Mouse (Mus musculus) small intestine, adult 2 months (tissue): ENCODE results near the gene Hivep2. TPM values are rescaled to one million over a fixed set of nuclear protein-coding genes. Genes with fewer than 3 reads are reported as not detected.

Experiments
- H3K27ac ChIP-seq: fragments of 200-500 bp; 2 replicates; pipeline ENCODE4 v1.5.1; 2012; ENCODE audit warnings: low read depth, low read length, control low read depth, inconsistent platforms; ENCODE audit not compliant: insufficient read depth
- H3K27me3 ChIP-seq: fragments of 200-500 bp; 2 replicates; pipeline ENCODE4 v1.6.1; 2012; ENCODE audit warnings: mild to moderate bottlenecking, moderate library complexity, low read length, inconsistent platforms; ENCODE audit not compliant: control insufficient read depth, insufficient read depth
- H3K36me3 ChIP-seq: fragments of 200-500 bp; 2 replicates; pipeline ENCODE4 v1.6.1; 2012; ENCODE audit warnings: mild to moderate bottlenecking, low read length, control low read depth, inconsistent platforms; ENCODE audit not compliant: control insufficient read depth, insufficient read depth
- H3K4me1 ChIP-seq: fragments of 200-500 bp; 2 replicates; pipeline ENCODE4 v1.6.1; 2012; ENCODE audit warnings: low read length, inconsistent platforms, mixed read lengths; ENCODE audit not compliant: control insufficient read depth, insufficient read depth, insufficient read length
- H3K4me3 ChIP-seq: fragments of 200-500 bp; 2 replicates; pipeline ENCODE4 v1.5.1; 2012; ENCODE audit warnings: low read depth, mild to moderate bottlenecking, control low read depth, inconsistent platforms, low read length, moderate library complexity
- CTCF ChIP-seq: fragments of 200-500 bp; IDR thresholded peaks from 2 replicates; pipeline ENCODE4 v1.5.1; 2012; ENCODE audit warnings: low read depth, mild to moderate bottlenecking, control low read depth, inconsistent platforms, low read length, moderate library complexity, mixed read lengths; ENCODE audit not compliant: insufficient replicate concordance, insufficient read length; ENCODE audit errors: extremely low read depth
- POLR2A ChIP-seq: fragments of 200-500 bp; IDR thresholded peaks from 2 replicates; pipeline ENCODE4 v1.6.1; 2012; ENCODE audit warnings: low read depth, mild to moderate bottlenecking, control low read depth, inconsistent platforms, low read length, moderate library complexity
- WGBS: fragments of 180-500 bp; shearing (Covaris S2); methylation state at CpG from one replicate; pipeline ENCODE4 v1.1.7; 2018; 5-methylcytosine and 5-hydroxymethylcytosine counted together
- polyA plus RNA-seq: library from polyadenylated mRNA; depleted of rRNA; stranded (reverse); fragments of >200 nt; gene quantifications from 2 replicates; pipeline ENCODE4 v1.2.3, GENCODE M21; 2012

Gene Hivep2
- polyA plus RNA-seq, 1 experiment, result 4.2 TPM

- no peak for TF ChIP-seq CTCF
- no peak for TF ChIP-seq POLR2A
- Histone ChIP-seq H3K4me1 (no peaks in the 10 kb centered on the region), H3K4me3 (no peak overlapping the region), H3K27ac (no peak overlapping the region), H3K27me3 (no peaks in the 10 kb centered on the region), H3K36me3 (no peaks in the 10 kb centered on the region)
- 80% methylated on average over 5 of the region's 5 CpGs for WGBS
Observed at GRCm38 (mm10) chr10:14116978-14117377, 151.1 kb downstream of the Hivep2 start.

DNA sequence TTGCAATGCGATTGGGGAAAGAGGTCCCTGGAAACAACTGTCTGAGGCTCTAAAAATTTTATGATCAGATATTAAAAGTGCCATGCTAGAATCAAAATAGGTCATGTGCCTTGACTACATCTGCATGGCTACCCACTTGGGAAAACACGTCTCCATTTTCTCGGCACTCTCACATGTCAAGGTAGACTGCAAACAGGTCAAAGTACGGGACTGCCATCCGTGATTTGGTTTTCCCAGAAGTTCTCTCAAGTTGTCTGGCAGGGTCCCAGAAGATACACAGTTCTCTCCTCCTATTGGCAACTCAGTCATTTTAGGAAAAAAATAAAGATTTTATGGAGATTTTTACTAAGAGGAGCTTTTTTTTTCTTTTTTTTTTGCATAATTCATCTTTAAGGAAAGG, 153.3 kb downstream of the Hivep2 start:
- Histone ChIP-seq H3K27ac (no peak overlapping the region), H3K4me1 (no peaks in the 10 kb centered on the region), H3K36me3 (no peaks in the 10 kb centered on the region), H3K4me3 (no peak overlapping the region), H3K27me3 (no peaks in the 10 kb centered on the region)
- WGBS, result 76% methylated on average over 5 of the region's 5 CpGs
- TF ChIP-seq POLR2A, result no peak
- TF ChIP-seq CTCF, result no peak

- no peak for TF ChIP-seq CTCF
- TF ChIP-seq POLR2A, result no peak
- H3K27me3 ChIP-seq, result no peaks in the 10 kb centered on the region
- no peak overlapping the region for H3K4me3 ChIP-seq
- WGBS, result 94% methylated on average over 3 of the region's 3 CpGs
- H3K27ac ChIP-seq, result no peak overlapping the region
- H3K36me3 ChIP-seq, result no peaks in the 10 kb centered on the region
- no peaks in the 10 kb centered on the region for H3K4me1 ChIP-seq
Observed at GRCm38 (mm10) chr10:14120512-14120911, 154.6 kb downstream of the Hivep2 start.

DNA sequence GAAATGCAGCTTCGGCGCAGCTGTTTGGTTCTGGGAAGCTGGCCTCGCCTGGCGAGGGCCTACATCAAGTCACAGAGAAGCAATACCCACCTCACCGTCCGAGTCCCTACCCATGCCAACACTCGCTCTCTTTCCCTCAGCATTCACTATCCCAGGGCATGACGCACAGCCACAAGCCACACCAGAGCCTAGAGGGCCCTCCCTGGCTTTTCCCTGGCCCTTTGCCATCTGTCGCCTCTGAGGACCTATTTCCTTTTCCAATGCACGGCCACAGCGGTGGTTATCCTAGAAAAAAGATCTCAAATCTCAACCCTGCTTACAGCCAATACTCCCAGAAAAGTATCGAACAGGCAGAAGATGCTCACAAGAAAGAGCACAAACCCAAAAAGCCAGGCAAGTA, 162.0 kb downstream of the Hivep2 start:
- TF ChIP-seq POLR2A, result no peak
- no peak for TF ChIP-seq CTCF
- 87% methylated on average over 12 of the region's 12 CpGs for WGBS
- H3K27ac ChIP-seq, result no peak overlapping the region
- no peak overlapping the region for H3K4me3 ChIP-seq
- no peaks in the 10 kb centered on the region for H3K27me3 ChIP-seq
- H3K4me1 ChIP-seq, result no peaks in the 10 kb centered on the region
- peaks cover 30% of the 10 kb centered on the region for H3K36me3 ChIP-seq

GRCm38 (mm10) chr10:14130270-14130669, 164.4 kb downstream of the Hivep2 start:
- TF ChIP-seq CTCF, result no peak
- TF ChIP-seq POLR2A, result no peak
- 92% methylated on average over 8 of the region's 8 CpGs for WGBS
- H3K4me1 ChIP-seq, result no peaks in the 10 kb centered on the region
- H3K27me3 ChIP-seq, result no peaks in the 10 kb centered on the region
- H3K4me3 ChIP-seq, result no peak overlapping the region
- no peak overlapping the region for H3K27ac ChIP-seq
- H3K36me3 ChIP-seq, result peaks cover 31% of the 10 kb centered on the region

- WGBS, result 93% methylated on average over 13 of the region's 13 CpGs
- Histone ChIP-seq H3K27me3 (no peaks in the 10 kb centered on the region), H3K4me1 (no peaks in the 10 kb centered on the region), H3K27ac (no peak overlapping the region), H3K4me3 (no peak overlapping the region), H3K36me3 (peaks cover 31% of the 10 kb centered on the region)
- TF ChIP-seq CTCF, result no peak
- TF ChIP-seq POLR2A, result no peak
Observed at GRCm38 (mm10) chr10:14131307-14131706, 165.4 kb downstream of the Hivep2 start.

DNA sequence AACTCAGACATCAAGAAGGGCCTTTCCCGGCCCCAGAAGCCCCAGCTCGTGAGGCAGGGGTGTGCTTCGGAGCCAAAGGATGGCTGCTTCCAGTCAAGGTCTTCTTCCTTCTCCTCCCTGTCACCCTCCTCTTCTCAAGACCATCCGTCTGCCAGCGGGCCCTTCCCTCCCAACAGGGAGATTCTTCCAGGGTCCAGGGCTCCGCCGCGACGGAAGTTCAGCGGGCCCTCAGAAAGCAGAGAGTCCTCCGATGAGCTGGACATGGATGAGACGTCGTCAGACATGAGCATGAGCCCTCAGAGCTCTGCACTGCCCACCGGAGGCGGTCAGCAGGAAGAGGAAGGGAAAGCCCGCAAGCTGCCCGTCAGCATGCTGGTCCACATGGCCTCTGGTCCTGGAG, 166.2 kb downstream of the Hivep2 start:
- Histone ChIP-seq H3K36me3 (peaks cover 31% of the 10 kb centered on the region), H3K27ac (no peak overlapping the region), H3K4me3 (no peak overlapping the region), H3K4me1 (no peaks in the 10 kb centered on the region), H3K27me3 (no peaks in the 10 kb centered on the region)
- TF ChIP-seq CTCF, result no peak
- TF ChIP-seq POLR2A, result no peak
- 93% methylated on average over 17 of the region's 17 CpGs for WGBS

DNA sequence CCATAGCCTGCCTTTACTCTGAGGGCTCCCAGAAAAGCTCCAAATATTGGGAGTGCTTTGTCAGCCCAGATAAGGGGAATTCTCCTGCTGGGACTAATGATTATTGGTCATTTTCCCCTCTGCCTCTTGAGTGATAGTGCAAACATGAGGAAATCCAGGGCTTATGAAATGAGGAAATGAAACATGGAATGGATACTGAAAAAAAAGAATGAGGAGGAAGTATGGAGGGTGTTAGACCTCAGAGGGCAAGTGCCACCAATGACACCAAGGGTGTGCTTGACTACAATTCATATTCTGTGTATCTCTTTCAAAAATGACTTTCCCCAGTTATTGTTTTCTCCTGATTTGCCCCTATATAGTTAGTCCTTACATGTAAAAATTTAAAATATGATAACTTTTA, 167.1 kb downstream of the Hivep2 start:
- Histone ChIP-seq H3K36me3 (peaks cover 30% of the 10 kb centered on the region), H3K27me3 (no peaks in the 10 kb centered on the region), H3K4me1 (no peaks in the 10 kb centered on the region), H3K4me3 (no peak overlapping the region), H3K27ac (no peak overlapping the region)
- TF ChIP-seq CTCF (no peak), POLR2A (no peak)
